Mouse (Mus musculus): Measurements from ENCODE around the gene Asic4. TPM values are rescaled to one million over a fixed set of nuclear protein-coding genes. Genes with fewer than 3 reads are reported as not detected.

The Asic4 gene
- polyA plus RNA-seq, 1 experiment from 2014 or later = 4.0 TPM

DNA sequence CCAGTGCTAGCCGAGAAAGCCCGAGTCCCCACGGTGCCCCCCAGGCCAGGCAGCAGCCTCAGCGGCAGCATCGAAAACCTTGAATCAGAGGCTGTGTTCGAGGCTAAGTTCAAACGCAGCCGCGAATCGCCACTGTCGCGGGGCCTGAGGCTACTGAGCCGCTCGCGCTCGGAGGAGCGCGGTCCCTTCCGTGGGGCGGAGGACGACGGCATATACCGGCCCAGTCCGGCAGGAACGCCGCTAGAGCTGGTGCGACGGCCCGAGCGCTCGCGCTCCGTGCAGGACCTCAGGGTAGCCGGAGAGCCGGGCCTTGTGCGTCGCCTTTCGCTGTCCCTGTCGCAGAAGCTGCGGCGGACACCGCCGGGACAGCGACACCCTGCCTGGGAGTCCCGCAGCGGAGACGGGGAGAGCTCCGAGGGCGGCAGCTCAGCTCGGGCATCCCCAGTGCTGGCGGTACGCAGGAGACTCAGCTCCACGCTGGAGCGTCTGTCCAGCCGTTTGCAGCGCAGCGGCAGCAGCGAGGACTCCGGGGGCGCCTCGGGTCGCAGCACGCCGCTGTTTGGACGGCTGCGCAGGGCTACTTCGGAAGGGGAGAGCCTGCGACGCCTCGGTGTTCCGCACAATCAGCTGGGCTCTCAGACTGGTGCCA lies 27.3 kb upstream of the Asic4 start:
- Histone ChIP-seq H3K4me2 (peak overlapping the region; percentile 61), H3K27me3 (peaks cover 78% of the 10 kb centered on the region), H3K4me1 (peaks cover 18% of the 10 kb centered on the region), H3K36me3 (ENCODE audit: poor library complexity, severe bottlenecking) (no peaks in the 10 kb centered on the region), H3K9me3 (replicated peaks) (no peaks in the 10 kb centered on the region), H3K27ac (no peak overlapping the region), H3K4me3 (peak overlapping the region; percentile 39), H3K9ac (peak overlapping the region; percentile 52)
- peak; percentile 44 for ATAC-seq
- under 1% methylated on average over 71 of the region's 71 CpGs for WGBS

DNA sequence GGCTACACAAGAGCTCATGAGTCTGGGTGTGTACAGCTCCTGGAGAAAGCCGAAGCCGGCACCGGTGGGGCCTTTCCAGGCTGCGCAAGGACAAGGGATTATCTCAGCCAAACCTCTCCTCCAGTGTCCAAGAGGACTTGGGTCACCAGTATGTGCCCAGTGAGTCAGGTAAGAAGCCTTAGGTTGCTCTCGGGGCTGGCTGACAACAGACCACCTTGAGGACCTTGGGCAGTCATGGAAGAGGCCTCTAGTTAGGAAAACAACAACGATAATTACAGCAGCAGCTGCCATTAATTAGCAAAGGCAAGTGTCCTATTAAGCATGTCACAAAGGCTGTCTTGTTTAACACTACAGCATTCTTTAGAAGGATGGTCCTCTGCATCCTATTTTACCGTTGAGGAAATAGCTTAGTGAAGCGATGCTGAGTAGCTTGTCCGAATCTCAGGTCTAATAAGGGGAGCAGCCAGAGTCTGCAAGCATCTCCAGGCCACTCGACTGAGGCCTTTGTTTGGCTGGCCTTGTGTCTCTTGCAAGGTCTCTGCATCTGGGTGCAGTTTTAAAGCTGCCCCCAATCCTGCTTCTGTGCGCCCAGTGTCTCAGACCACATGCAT lies 26.4 kb upstream of the Asic4 start:
- Histone ChIP-seq H3K4me1 (peaks cover 18% of the 10 kb centered on the region), H3K36me3 (ENCODE audit: poor library complexity, severe bottlenecking) (no peaks in the 10 kb centered on the region), H3K9ac (no peak overlapping the region), H3K27me3 (peaks cover 72% of the 10 kb centered on the region), H3K27ac (no peak overlapping the region), H3K4me3 (no peak overlapping the region), H3K4me2 (no peak overlapping the region), H3K9me3 (replicated peaks) (no peaks in the 10 kb centered on the region)
- 26% methylated on average over 11 of the region's 11 CpGs for WGBS
- no peak for ATAC-seq

DNA sequence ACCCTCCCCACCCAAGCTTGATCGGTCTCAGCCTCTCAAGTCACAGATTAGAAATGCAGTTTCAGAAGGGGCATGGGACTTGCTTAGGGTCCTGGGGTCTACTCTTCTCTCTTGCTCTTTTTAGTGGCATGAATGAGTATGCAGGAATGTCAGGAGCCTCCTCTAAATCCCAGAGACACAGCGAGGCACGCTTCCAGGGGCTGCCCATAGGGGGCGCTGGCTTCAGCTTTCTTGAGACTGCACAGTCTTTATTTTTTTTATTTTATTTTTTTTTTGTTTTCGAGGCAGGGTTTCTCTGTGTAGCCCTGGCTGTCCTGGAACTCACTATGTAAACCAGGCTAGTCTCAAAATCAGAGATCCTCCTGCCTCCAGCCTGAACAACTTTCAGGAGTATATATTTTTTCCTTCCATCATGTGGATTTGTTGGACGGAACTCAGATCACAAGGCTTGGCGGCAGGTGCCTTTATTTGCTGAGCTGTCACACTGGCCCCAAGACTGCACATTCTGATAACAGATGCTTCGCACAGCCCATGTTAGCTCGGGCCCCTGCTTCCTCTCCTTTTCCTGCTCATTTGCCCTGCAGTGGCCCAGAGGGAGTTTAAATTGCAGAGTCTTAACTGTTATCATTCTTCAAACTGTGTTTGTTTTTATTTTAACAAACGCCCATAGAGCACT lies 24.3 kb upstream of the Asic4 start:
- Histone ChIP-seq H3K4me1 (peaks cover 18% of the 10 kb centered on the region), H3K4me2 (no peak overlapping the region), H3K9ac (no peak overlapping the region), H3K9me3 (replicated peaks) (no peaks in the 10 kb centered on the region), H3K4me3 (no peak overlapping the region), H3K27me3 (peaks cover 69% of the 10 kb centered on the region), H3K27ac (no peak overlapping the region), H3K36me3 (ENCODE audit: poor library complexity, severe bottlenecking) (no peaks in the 10 kb centered on the region)
- WGBS = 34% methylated on average over 10 of the region's 10 CpGs
- ATAC-seq = no peak

DNA sequence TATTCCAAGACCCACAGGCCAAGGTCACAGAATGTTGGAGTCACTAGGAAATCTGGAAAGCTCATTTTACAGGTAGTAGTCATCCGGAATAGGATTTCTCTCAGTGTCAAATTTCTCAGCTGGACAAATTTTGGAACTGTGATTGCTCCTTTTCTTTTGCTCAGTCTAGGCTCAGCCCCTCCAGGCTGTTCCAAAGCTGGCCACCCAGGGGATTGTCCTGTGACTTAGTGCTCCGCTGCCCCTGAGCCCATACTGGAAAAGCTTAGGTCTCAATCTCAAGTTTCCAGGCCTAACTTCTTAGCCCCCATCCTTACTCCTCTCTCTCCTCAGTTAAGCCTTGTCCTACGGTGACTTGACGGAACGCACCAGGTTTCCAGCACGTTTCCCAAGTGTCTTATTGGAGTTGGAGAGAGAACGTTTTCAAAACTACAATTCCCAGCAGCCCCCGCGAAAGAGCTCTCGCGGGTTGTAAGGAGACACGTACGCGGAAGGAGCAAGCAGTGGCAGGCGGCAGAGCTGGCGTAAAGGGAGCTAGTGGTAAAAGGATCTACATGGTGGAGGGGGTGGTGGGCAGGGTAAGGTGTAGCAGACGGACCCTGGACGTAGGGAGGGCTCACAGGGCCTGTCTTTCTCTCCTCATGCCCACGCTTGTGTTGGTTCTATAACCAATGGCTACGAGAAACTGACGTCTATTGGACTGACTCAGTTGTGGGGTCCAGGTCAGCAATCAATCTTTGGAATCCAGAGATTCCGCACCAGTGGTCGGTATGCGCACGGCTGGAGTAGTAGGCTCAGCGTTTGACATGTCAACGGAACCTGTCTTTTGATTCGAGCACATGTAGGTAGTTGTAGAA lies 14.5 kb upstream of the Asic4 start, which contains the start of gene Gmppa:
Gene Gmppa, plus strand, starts transcription at position 456 of the 854 bp plus-strand sequence.
- H3K27ac ChIP-seq = no peak within 1 kb of the TSS; the same call in 1 of the 2 replicates
- peak within 1 kb of the TSS; percentile 57 for H3K4me3 ChIP-seq
- peak within 1 kb of the TSS; percentile 77 for H3K9ac ChIP-seq
- peak; percentile 92 for ATAC-seq
- 7% methylated on average over 28 of the region's 28 CpGs for WGBS
- H3K4me2 ChIP-seq = peak within 1 kb of the TSS; percentile 80
- peaks cover 5% of the 10 kb centered on the region for H3K36me3 ChIP-seq (ENCODE audit: poor library complexity, severe bottlenecking)
- no peaks in the 10 kb centered on the region for H3K9me3 ChIP-seq (replicated peaks)
- peaks cover 8% of the 10 kb centered on the region for H3K27me3 ChIP-seq
- H3K4me1 ChIP-seq = peaks cover 14% of the 10 kb centered on the region

DNA sequence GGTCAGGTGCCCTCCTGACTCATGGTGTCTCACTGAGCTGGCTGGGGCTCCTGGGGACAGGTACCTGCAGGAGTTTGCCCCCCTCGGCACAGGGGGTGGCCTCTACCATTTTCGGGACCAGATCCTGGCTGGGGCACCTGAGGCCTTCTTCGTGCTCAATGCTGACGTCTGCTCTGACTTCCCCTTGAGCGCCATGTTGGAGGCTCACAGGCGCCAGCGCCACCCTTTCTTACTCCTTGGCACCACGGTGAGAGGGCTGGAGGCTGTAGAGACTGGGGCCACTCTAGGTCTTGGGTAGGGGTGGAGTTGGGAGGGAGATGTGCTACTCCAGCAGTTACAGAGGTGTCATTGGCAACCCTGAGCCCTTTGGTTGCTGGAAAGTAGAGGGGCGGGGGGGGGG lies 11.5 kb upstream of the Asic4 start:
- Histone ChIP-seq H3K27me3 (no peaks in the 10 kb centered on the region), H3K9ac (no peak overlapping the region), H3K36me3 (ENCODE audit: poor library complexity, severe bottlenecking) (peaks cover 13% of the 10 kb centered on the region), H3K4me3 (no peak overlapping the region), H3K9me3 (replicated peaks) (no peaks in the 10 kb centered on the region), H3K27ac (no peak overlapping the region), H3K4me2 (no peak overlapping the region), H3K4me1 (peaks cover 32% of the 10 kb centered on the region)
- no peak for ATAC-seq
- 79% methylated on average over 8 of the region's 9 CpGs for WGBS

DNA sequence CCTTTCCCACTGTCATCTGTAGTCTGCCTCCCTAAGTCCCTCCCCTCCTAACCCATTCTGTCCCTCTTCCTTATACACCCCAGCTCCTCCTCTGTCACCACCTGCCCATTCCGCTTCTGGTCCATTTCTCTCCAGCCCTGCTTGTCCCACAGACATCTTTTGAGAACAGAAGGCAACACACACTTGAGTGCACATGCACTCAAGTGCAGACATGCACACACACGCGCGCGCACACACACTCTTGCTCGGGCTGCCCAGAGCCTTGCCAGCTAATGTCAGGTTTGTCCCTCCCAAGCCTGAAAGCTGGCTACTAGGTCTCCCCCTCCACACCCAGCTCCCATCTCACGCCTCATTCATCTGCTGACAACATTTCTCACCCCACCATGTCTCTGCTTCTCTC lies 9.6 kb upstream of the Asic4 start:
- peaks cover 14% of the 10 kb centered on the region; the same call in 1 of the 2 replicates for H3K27me3 ChIP-seq
- H3K27ac ChIP-seq = no peak overlapping the region
- H3K4me3 ChIP-seq = no peak overlapping the region
- 89% methylated on average over 7 of the region's 7 CpGs for WGBS
- H3K9me3 ChIP-seq (replicated peaks) = no peaks in the 10 kb centered on the region
- H3K4me1 ChIP-seq = peaks cover 48% of the 10 kb centered on the region
- H3K9ac ChIP-seq = no peak overlapping the region
- ATAC-seq = no peak
- H3K4me2 ChIP-seq = no peak overlapping the region
- peaks cover 13% of the 10 kb centered on the region for H3K36me3 ChIP-seq (ENCODE audit: poor library complexity, severe bottlenecking)

DNA sequence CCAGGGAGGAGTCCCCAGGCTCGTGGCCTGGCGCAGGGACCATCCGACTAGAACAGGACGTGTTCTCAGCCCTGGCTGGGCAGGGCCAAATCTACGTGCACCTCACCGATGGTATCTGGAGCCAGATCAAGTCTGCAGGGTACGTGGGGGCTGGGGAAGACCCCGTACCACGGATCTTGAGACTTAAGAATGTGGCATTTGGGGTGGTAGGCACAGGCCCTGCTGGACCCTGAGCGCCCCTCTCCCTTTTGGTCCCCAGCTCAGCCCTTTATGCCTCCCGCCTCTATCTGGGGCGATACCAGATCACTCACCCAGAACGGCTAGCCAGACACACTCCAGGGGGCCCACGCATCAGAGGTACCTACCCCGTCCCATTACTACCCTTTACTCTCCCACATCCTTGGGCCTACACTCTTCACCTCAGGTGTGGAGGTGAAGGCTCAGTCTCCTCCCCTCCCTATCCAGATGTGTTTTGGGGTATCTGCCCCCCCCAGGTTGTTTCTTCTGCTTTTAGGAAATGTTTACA lies 8.7 kb upstream of the Asic4 start:
- Histone ChIP-seq H3K4me2 (no peak overlapping the region), H3K27ac (no peak overlapping the region), H3K36me3 (ENCODE audit: poor library complexity, severe bottlenecking) (peaks cover 13% of the 10 kb centered on the region), H3K4me1 (peaks cover 51% of the 10 kb centered on the region), H3K9me3 (replicated peaks) (no peaks in the 10 kb centered on the region), H3K4me3 (no peak overlapping the region), H3K9ac (no peak overlapping the region), H3K27me3 (peaks cover 22% of the 10 kb centered on the region; the same call in 1 of the 2 replicates)
- ATAC-seq = no peak
- 88% methylated on average over 15 of the region's 15 CpGs for whole genome bisulfite sequencing

DNA sequence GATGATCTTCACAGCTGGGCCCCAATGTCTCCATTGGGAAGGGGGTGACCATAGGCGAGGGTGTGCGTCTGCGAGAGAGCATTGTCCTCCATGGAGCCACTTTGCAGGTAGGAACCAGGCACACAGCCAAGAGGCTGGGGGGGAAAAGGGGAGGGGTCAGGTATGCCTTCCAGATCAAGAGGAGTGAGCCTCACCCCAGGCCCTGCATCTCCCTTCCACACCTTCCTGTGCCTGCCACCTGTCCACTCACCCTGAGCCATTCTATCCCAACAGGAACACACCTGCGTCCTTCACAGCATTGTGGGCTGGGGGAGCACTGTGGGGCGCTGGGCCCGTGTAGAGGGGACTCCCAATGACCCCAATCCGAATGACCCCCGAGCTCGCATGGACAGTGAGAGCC lies 8.1 kb upstream of the Asic4 start:
- H3K36me3 ChIP-seq (ENCODE audit: poor library complexity, severe bottlenecking) = peaks cover 13% of the 10 kb centered on the region
- no peak overlapping the region for H3K4me3 ChIP-seq
- WGBS = 78% methylated on average over 9 of the region's 9 CpGs
- H3K9me3 ChIP-seq (replicated peaks) = no peaks in the 10 kb centered on the region
- H3K4me1 ChIP-seq = peaks cover 52% of the 10 kb centered on the region
- H3K27ac ChIP-seq = no peak overlapping the region
- no peak for ATAC-seq
- no peak overlapping the region for H3K4me2 ChIP-seq
- H3K27me3 ChIP-seq = peaks cover 28% of the 10 kb centered on the region
- no peak overlapping the region for H3K9ac ChIP-seq

DNA sequence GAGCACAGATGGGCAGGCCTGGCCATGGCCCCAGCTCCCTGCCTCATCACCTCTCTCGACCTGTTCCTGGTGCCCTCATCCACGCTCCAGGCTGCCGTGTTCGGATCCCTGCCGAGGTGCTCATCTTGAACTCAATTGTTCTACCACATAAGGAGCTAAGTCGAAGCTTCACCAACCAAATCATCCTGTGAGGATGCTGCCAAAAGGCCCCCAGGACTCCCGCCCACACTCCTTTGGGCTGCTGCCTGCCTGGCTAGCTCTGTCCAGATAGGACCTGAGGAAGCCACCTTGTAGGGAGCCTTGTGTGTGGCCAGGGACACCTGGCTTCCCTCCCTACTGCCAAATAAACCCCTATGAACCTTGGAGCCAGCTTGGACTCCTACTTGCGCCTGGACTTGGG lies 7.4 kb upstream of the Asic4 start:
- no peak for ATAC-seq
- Histone ChIP-seq H3K36me3 (ENCODE audit: poor library complexity, severe bottlenecking) (peaks cover 13% of the 10 kb centered on the region), H3K27me3 (peaks cover 34% of the 10 kb centered on the region), H3K9me3 (replicated peaks) (no peaks in the 10 kb centered on the region), H3K4me3 (no peak overlapping the region), H3K4me1 (peaks cover 59% of the 10 kb centered on the region), H3K27ac (peak overlapping the region; percentile 48), H3K9ac (peak overlapping the region; percentile 45; the same call in 1 of the 2 replicates), H3K4me2 (peak overlapping the region; percentile 17; the same call in 1 of the 2 replicates)
- WGBS = 24% methylated on average over 8 of the region's 8 CpGs

DNA sequence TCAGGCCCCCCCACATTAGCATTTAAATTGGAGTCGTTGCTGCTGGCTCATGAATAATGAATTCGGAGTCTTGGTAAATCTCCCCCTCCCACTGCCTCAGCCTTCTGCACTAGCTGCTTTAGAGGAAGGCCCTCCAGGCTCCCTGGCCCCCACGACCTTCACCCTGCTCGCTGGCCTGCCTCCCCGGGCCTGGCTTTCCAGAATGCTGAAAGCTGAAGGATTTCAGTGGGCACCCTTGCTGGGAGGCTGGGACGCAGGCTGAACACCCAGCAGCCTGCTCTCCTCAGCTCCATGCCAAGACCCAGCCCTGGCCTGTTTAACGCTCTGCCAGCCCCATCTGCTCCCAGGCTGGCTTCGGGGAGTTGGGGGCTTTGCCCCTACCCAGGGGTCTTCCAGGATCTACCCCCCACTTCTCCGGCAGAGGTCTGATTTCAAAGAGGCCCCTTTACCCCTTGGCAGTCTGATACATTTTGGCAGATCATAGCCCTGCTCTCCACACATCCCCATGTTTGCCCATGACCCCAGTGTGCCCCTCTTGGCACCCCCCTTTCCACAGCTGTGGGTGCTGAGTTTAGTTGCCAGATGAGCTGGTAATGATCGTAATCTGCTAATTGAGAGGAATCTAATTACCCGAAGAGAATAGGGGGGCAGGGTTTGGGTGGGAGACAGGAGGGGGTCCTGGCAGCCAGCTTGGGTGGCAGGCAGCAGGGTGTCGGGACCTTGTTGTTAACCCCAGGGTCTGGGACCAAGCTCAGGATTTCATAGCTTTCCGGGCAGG lies 6.8 kb upstream of the Asic4 start:
- Histone ChIP-seq H3K9me3 (replicated peaks) (no peaks in the 10 kb centered on the region), H3K4me1 (peaks cover 65% of the 10 kb centered on the region), H3K27me3 (peaks cover 39% of the 10 kb centered on the region), H3K4me2 (peak overlapping the region; percentile 17), H3K27ac (peak overlapping the region; percentile 48), H3K9ac (peak overlapping the region; percentile 45; the same call in 1 of the 2 replicates), H3K4me3 (no peak overlapping the region), H3K36me3 (ENCODE audit: poor library complexity, severe bottlenecking) (peaks cover 13% of the 10 kb centered on the region)
- ATAC-seq = peak; percentile 54
- 13% methylated on average over 13 of the region's 13 CpGs for WGBS

DNA sequence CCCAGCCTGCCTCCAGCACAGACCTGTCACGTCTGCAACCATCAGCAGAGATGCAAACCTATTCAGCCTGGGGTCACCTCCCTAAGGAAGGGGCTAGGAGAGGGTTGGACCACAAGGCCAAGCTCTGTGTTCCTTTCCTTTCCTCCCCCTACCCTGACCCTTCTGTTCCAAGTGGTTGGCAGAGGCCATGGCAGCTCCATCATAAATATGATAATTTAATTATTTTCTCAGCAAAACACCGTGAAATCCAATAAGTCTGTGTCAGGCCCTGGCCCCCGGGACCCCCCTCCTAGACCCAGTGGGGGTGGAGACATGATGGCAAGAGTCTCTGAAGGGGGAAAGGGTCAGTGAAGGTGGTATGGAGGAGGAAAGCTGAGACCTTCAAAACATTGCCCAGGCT lies 6.0 kb upstream of the Asic4 start:
- Histone ChIP-seq H3K27me3 (peaks cover 46% of the 10 kb centered on the region), H3K4me1 (peaks cover 73% of the 10 kb centered on the region), H3K36me3 (ENCODE audit: poor library complexity, severe bottlenecking) (peaks cover 13% of the 10 kb centered on the region), H3K27ac (no peak overlapping the region; the same call in 1 of the 2 replicates), H3K4me2 (no peak overlapping the region), H3K9ac (peak overlapping the region; percentile 27; the same call in 1 of the 2 replicates), H3K9me3 (replicated peaks) (no peaks in the 10 kb centered on the region), H3K4me3 (no peak overlapping the region)
- ATAC-seq = no peak
- WGBS = 40% methylated on average over 3 of the region's 3 CpGs
